ENCODE assay signal across 7 mouse cellular contexts in genomic region chr8:123254099-123254885, GRCm38 (mm10). TPM values are rescaled to one million over a fixed set of nuclear protein-coding genes. Genes with fewer than 3 reads are reported as not detected.
DNase-seq lines count a peak whose midpoint lies in the region; ATAC-seq lines count a peak whose summit lies in the region.

Gene Zfp276, plus strand, starts transcription at chr8:123254195.
Gene Vps9d1, minus strand, starts transcription at chr8:123254348.

- intact Hi-C loops in left cerebral cortex, postnatal 36 days (cut with DNase I) = no loop called here

- H3K27me3 ChIP-seq in intestine, embryonic 14.5 days (replicated peaks; ENCODE audit: control insufficient read depth, insufficient read depth, low read length) = no peaks in the 10 kb centered on the region
- no peaks in the 10 kb centered on the region for H3K27me3 ChIP-seq in midbrain, embryonic 10.5 days (ENCODE audit: low read depth, poor library complexity, severe bottlenecking)

- peak within 1 kb of the TSS; percentile 82 for H3K9ac ChIP-seq in intestine, embryonic 14.5 days (ENCODE audit: low read length)

- peak within 1 kb of the TSS; percentile 71 for H3K27ac ChIP-seq in intestine, embryonic 14.5 days (ENCODE audit: low read depth)
- H3K27ac ChIP-seq in midbrain, embryonic 10.5 days (replicated peaks) = peak within 1 kb of the TSS; percentile 96

- peaks cover 21% of the 10 kb centered on the region for H3K4me1 ChIP-seq in intestine, embryonic 14.5 days (replicated peaks; ENCODE audit: control insufficient read depth, insufficient read depth, low read length)
- H3K4me1 ChIP-seq in midbrain, embryonic 10.5 days = peaks cover 37% of the 10 kb centered on the region

- ATAC-seq in intestine, embryonic 14.5 days (replicated peaks; ENCODE audit: low FRiP score, low TSS enrichment, low read depth) = peak; percentile 94

- peak; percentile 93 for DNase-seq in adrenal gland, adult 2 months
- peak; percentile 83 for DNase-seq in embryo, embryonic 10.5 days (ENCODE audit: low spot score)
- peak; percentile 86 for DNase-seq in gastrocnemius, postnatal 25 days
- peak; percentile 93 for DNase-seq in intestine, embryonic 14.5 days (ENCODE audit: low spot score)
- peak; percentile 80 to 87 for DNase-seq in left cerebral cortex, postnatal 36 days (ENCODE audit: low spot score in 2 of 2)
- peak; percentile 89 for DNase-seq in midbrain, embryonic 10.5 days (ENCODE audit: low spot score)
- DNase-seq in right cerebral cortex, postnatal 4 days = peak; percentile 85

- H3K4me3 ChIP-seq in intestine, embryonic 14.5 days (ENCODE audit: low read depth, low read length) = peak within 1 kb of the TSS; percentile 98
- H3K4me3 ChIP-seq in midbrain, embryonic 10.5 days = peak within 1 kb of the TSS; percentile 93

- H3K36me3 ChIP-seq in intestine, embryonic 14.5 days (ENCODE audit: control insufficient read depth, insufficient read depth, low read length) = peaks cover 54% of the 10 kb centered on the region
- peaks cover 68% of the 10 kb centered on the region for H3K36me3 ChIP-seq in midbrain, embryonic 10.5 days

- peak within 1 kb of the TSS; percentile 95 for H3K4me2 ChIP-seq in intestine, embryonic 14.5 days (ENCODE audit: low read length)

- H3K9me3 ChIP-seq in intestine, embryonic 14.5 days (ENCODE audit: control insufficient read depth, low read length) = no peaks in the 10 kb centered on the region
- no peaks in the 10 kb centered on the region for H3K9me3 ChIP-seq in midbrain, embryonic 10.5 days (replicated peaks)

- under 1% methylated on average over 87 of the region's 99 CpGs for WGBS in intestine, embryonic 14.5 days
- WGBS in midbrain, embryonic 10.5 days = under 1% methylated on average over 96 of the region's 99 CpGs

RNA-seq across cellular contexts. Expression of gene Zfp276, which starts in this region (rescaled TPM):
- total RNA-seq in adrenal gland, adult 2 months (2021) = 10 to 100 TPM; 19.8 to 21.5 TPM
- 45.0 and 45.6 TPM in 2 replicates for polyA plus RNA-seq in adrenal gland, adult 2 months (2012; rRNA removed)
- 1 to 10 TPM; 5.2 to 6.5 TPM for total RNA-seq in gastrocnemius, postnatal 25 days (2021)
- 20.5 and 25.5 TPM in 2 replicates for polyA plus RNA-seq in intestine, embryonic 14.5 days (2014; fragmentation: Nextera tagmentation; extraction: Ambion mirVana)
- total RNA-seq in left cerebral cortex, postnatal 36 days (2021) = 10 to 100 TPM; 19.2 to 24.8 TPM
- polyA plus RNA-seq in midbrain, embryonic 10.5 days (2016; fragmentation: Nextera tagmentation; extraction: Ambion mirVana) = 23.2 and 27.2 TPM in 2 replicates

RNA-seq across cellular contexts. Expression of gene Vps9d1, which starts in this region (rescaled TPM):
- 10 to 100 TPM; 29.4 to 34.0 TPM for total RNA-seq in adrenal gland, adult 2 months (2021)
- polyA plus RNA-seq in adrenal gland, adult 2 months (2012; rRNA removed) = 161 and 188 TPM in 2 replicates
- total RNA-seq in gastrocnemius, postnatal 25 days (2021) = 10 to 100 TPM; 12.2 to 13.7 TPM
- polyA plus RNA-seq in intestine, embryonic 14.5 days (2014; fragmentation: Nextera tagmentation; extraction: Ambion mirVana) = 23.2 and 25.9 TPM in 2 replicates
- total RNA-seq in left cerebral cortex, postnatal 36 days (2021) = 10 to 100 TPM; 56.1 to 67.6 TPM
- polyA plus RNA-seq in midbrain, embryonic 10.5 days (2016; fragmentation: Nextera tagmentation; extraction: Ambion mirVana) = 24.0 and 27.1 TPM in 2 replicates

Comparison
In these comparisons a context has a peak if more than half of its experiments do, and no peak if none do; other contexts are left out.
1. Peak in every context shown above with its lines: DNase-seq, ATAC-seq, H3K4me3 ChIP-seq and H3K27ac ChIP-seq.